ENCODE assay signal across 1 mouse cellular context in the genomic region with DNA sequence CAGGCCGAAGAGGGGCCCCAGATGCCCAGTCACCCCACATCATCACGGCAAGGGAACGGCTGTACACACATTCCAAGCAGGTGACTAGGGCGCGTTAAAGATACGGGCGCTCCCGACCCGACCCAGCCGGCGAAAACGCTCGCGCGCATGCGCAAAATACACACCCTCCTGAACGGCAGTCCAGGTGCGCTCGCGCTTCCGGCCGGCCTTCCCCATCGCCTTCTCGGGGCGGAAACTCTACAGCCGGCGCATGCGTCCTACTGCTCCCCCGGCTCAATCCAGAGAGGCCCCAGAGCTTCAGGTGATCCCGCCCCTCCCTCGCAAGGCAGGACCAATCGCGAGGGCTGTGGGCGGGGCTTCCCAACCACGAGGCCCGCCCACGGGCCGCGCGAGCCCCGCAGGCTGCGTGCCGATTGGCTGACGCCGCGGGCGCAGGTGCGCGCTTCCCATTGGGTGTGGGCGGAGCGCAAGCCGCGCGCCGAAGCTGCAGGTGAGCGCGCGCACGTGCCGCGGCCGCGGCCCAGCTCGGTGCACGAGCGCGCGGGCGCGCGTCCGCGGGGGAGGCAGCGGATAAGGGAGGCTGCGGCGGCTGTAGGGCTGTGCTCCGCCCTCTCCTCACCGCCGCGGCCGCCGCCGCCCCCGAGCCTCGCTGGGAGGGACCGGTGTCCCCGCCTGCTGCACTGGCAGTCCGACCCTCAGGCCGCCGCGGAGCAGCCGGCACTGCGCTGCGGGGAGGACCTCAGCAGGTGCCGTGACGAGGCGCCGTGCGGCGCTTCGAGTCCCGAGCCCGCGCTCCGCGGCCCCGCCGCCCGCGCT.
TF ChIP-seq lines count a peak whose summit lies in the region.

TSS of gene Pard6b (plus strand) at position 574 of the 816 bp plus-strand sequence.

TF ChIP-seq in MEL, 35 proteins besides CTCF, POLR2A, EP300 and RAD21 (continued from another document):
- TF ChIP-seq ETS1 (IDR thresholded peaks at IDR 0.05; ENCODE audit: low read depth, low read length) (peak; percentile 27; the same call in 1 of the 2 replicates), GATA1 (IDR thresholded peaks at IDR 0.05; ENCODE audit: low read depth, low read length) (no peak), ZMIZ1 (IDR thresholded peaks at IDR 0.05; ENCODE audit: low read depth, low read length) (0 out of 2 replicates have a peak, but pooled peaks have one; percentile 33), ZKSCAN1 (IDR thresholded peaks at IDR 0.05; ENCODE audit: low read depth, low read length) (no peak), TBP (IDR thresholded peaks at IDR 0.05; ENCODE audit: low read depth, low read length) (0 out of 2 replicates have a peak, but pooled peaks have one; percentile 24), SMC3 (IDR thresholded peaks at IDR 0.05; ENCODE audit: low read depth, low read length) (no peak), RCOR1 (IDR thresholded peaks at IDR 0.05; ENCODE audit: low read depth, low read length) (no peak), MYB (IDR thresholded peaks at IDR 0.05; ENCODE audit: low read depth, low read length) (no peak), USF2 (IDR thresholded peaks at IDR 0.05; ENCODE audit: borderline replicate concordance in 1 of 2, insufficient read depth in 1 of 2, low read depth in 1 of 2, low read length in 2 of 2) (no peak), MAFK (IDR thresholded peaks at IDR 0.05; ENCODE audit: borderline replicate concordance, low read depth, low read length) (no peak), MYC (IDR thresholded peaks at IDR 0.05; ENCODE audit: low read depth, low read length) (no peak), E2F4 (IDR thresholded peaks at IDR 0.05; ENCODE audit: borderline replicate concordance, low read depth, low read length) (no peak), BHLHE40 (IDR thresholded peaks at IDR 0.05; ENCODE audit: borderline replicate concordance, low read depth, low read length) (peak; percentile 93), ZNF384 (IDR thresholded peaks at IDR 0.05; ENCODE audit: low read depth, low read length) (no peak)
